Mouse (Mus musculus) thymus, adult 2 months (tissue): ENCODE measurements around the gene Cpox.

ENCODE experiments used
- CTCF ChIP-seq: fragments of 200-500 bp; IDR thresholded peaks from 2 replicates; pipeline ENCODE4 v1.5.1; 2012; ENCODE audit warnings: mild to moderate bottlenecking, control low read depth, low read length, moderate library complexity, borderline replicate concordance; ENCODE audit not compliant: control insufficient read depth, poor library complexity, insufficient read depth; ENCODE audit errors: extremely low read depth
- POLR2A ChIP-seq: fragments of 200-500 bp; IDR thresholded peaks from 2 replicates; pipeline ENCODE4 v1.6.1; 2012; ENCODE audit warnings: mild to moderate bottlenecking, low read length, control low read depth, moderate library complexity; ENCODE audit not compliant: control insufficient read depth, poor library complexity, insufficient read depth; ENCODE audit errors: extremely low read depth

DNA sequence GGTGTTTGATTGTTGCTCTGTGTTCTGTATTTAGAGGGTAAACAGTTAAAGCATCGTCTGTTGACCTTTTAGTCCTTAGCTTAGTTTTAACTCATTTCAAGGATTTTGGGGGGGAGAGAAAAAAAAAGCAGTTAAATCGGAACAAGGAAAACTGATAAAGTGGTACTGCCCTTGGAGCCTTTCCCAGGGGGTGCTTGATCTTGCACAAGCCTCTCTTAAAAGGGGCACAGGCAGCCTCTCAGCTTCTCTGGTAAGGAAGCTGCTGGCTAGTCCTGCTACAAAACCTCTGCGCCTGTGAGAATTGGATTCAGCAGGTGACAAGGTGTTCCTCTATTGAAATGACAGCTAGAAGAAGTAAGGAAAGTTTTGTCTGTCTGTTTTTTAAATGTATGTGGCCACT is 47.7 kb upstream of the Cpox start:
- no peak for TF ChIP-seq CTCF
- no peak for TF ChIP-seq POLR2A
